Mouse (Mus musculus): ENCODE results near the gene Usp43. TPM values are rescaled to one million over a fixed set of nuclear protein-coding genes. Genes with fewer than 3 reads are reported as not detected.

The Usp43 gene
- polyA plus RNA-seq, 1 experiment, result not detected

DNA sequence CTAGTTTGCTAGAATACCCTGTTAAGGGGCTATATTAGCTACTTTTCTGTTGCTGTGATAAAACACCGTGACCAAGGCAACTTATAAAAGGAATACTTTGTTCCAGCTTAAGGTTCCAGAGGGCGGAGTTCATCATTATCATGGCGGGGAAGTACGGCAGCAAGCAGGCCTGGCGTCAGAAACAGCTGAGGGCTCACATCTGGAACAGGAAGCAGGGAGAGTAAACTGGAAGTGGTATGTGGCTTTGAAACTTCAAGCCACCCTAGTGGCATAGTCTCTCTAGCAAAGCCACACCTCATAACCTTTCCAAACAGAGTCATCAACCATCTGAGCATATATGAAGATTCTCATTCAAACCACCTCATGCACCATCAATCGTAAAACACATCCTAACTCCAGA lies 92.4 kb downstream of the Usp43 start:
- Histone ChIP-seq H3K4me1 (ENCODE audit: control insufficient read depth) (no peaks in the 10 kb centered on the region), H3K27me3 (ENCODE audit: control insufficient read depth) (no peaks in the 10 kb centered on the region), H3K9me3 (ENCODE audit: control insufficient read depth, low read length) (no peaks in the 10 kb centered on the region), H3K4me3 (replicated peaks) (no peak overlapping the region), H3K36me3 (ENCODE audit: control insufficient read depth) (no peaks in the 10 kb centered on the region)
- TF ChIP-seq TAL1 (IDR thresholded peaks at IDR 0.05; ENCODE audit: low read length) (no peak), GATA1 (IDR thresholded peaks at IDR 0.05; ENCODE audit: low read length) (no peak)

- no peaks in the 10 kb centered on the region for H3K9me3 ChIP-seq (ENCODE audit: control insufficient read depth, low read length)
- no peak overlapping the region for H3K4me3 ChIP-seq (replicated peaks)
- TF ChIP-seq GATA1 (IDR thresholded peaks at IDR 0.05; ENCODE audit: low read length), result no peak
- no peak for TF ChIP-seq TAL1 (IDR thresholded peaks at IDR 0.05; ENCODE audit: low read length)
- H3K36me3 ChIP-seq (ENCODE audit: control insufficient read depth), result no peaks in the 10 kb centered on the region
- no peaks in the 10 kb centered on the region for H3K27me3 ChIP-seq (ENCODE audit: control insufficient read depth)
- H3K4me1 ChIP-seq (ENCODE audit: control insufficient read depth), result no peaks in the 10 kb centered on the region
Measured at GRCm38 (mm10) chr11:67828360-67829059, 93.4 kb downstream of the Usp43 start.

GRCm38 (mm10) chr11:67821560-67821959 lies 100.4 kb downstream of the Usp43 start:
- Histone ChIP-seq H3K4me3 (replicated peaks) (no peak overlapping the region), H3K4me1 (ENCODE audit: control insufficient read depth) (no peaks in the 10 kb centered on the region), H3K27me3 (ENCODE audit: control insufficient read depth) (no peaks in the 10 kb centered on the region), H3K9me3 (ENCODE audit: control insufficient read depth, low read length) (no peaks in the 10 kb centered on the region), H3K36me3 (ENCODE audit: control insufficient read depth) (no peaks in the 10 kb centered on the region)
- no peak for TF ChIP-seq TAL1 (IDR thresholded peaks at IDR 0.05; ENCODE audit: low read length)
- no peak for TF ChIP-seq GATA1 (IDR thresholded peaks at IDR 0.05; ENCODE audit: low read length)

- Histone ChIP-seq H3K4me3 (replicated peaks) (no peak overlapping the region), H3K9me3 (ENCODE audit: control insufficient read depth, low read length) (no peaks in the 10 kb centered on the region), H3K4me1 (ENCODE audit: control insufficient read depth) (no peaks in the 10 kb centered on the region), H3K27me3 (ENCODE audit: control insufficient read depth) (no peaks in the 10 kb centered on the region), H3K36me3 (ENCODE audit: control insufficient read depth) (no peaks in the 10 kb centered on the region)
- TF ChIP-seq GATA1 (IDR thresholded peaks at IDR 0.05; ENCODE audit: low read length), result no peak
- no peak for TF ChIP-seq TAL1 (IDR thresholded peaks at IDR 0.05; ENCODE audit: low read length)
Measured at GRCm38 (mm10) chr11:67820221-67820620, 101.7 kb downstream of the Usp43 start.

GRCm38 (mm10) chr11:67819604-67820003 lies 102.3 kb downstream of the Usp43 start:
- Histone ChIP-seq H3K27me3 (ENCODE audit: control insufficient read depth) (no peaks in the 10 kb centered on the region), H3K36me3 (ENCODE audit: control insufficient read depth) (no peaks in the 10 kb centered on the region), H3K4me1 (ENCODE audit: control insufficient read depth) (no peaks in the 10 kb centered on the region), H3K4me3 (replicated peaks) (no peak overlapping the region), H3K9me3 (ENCODE audit: control insufficient read depth, low read length) (no peaks in the 10 kb centered on the region)
- TF ChIP-seq GATA1 (IDR thresholded peaks at IDR 0.05; ENCODE audit: low read length) (no peak), TAL1 (IDR thresholded peaks at IDR 0.05; ENCODE audit: low read length) (no peak)

- H3K4me3 ChIP-seq (replicated peaks), result no peak overlapping the region
- no peaks in the 10 kb centered on the region for H3K36me3 ChIP-seq (ENCODE audit: control insufficient read depth)
- H3K27me3 ChIP-seq (ENCODE audit: control insufficient read depth), result no peaks in the 10 kb centered on the region
- H3K4me1 ChIP-seq (ENCODE audit: control insufficient read depth), result no peaks in the 10 kb centered on the region
- no peak for TF ChIP-seq GATA1 (IDR thresholded peaks at IDR 0.05; ENCODE audit: low read length)
- no peak for TF ChIP-seq TAL1 (IDR thresholded peaks at IDR 0.05; ENCODE audit: low read length)
- H3K9me3 ChIP-seq (ENCODE audit: control insufficient read depth, low read length), result no peaks in the 10 kb centered on the region
Measured at GRCm38 (mm10) chr11:67811535-67811934, 110.4 kb downstream of the Usp43 start.

GRCm38 (mm10) chr11:67808051-67808450 lies 113.9 kb downstream of the Usp43 start:
- Histone ChIP-seq H3K9me3 (ENCODE audit: control insufficient read depth, low read length) (no peaks in the 10 kb centered on the region), H3K36me3 (ENCODE audit: control insufficient read depth) (no peaks in the 10 kb centered on the region), H3K27me3 (ENCODE audit: control insufficient read depth) (no peaks in the 10 kb centered on the region), H3K4me1 (ENCODE audit: control insufficient read depth) (no peaks in the 10 kb centered on the region), H3K4me3 (replicated peaks) (no peak overlapping the region)
- TF ChIP-seq GATA1 (IDR thresholded peaks at IDR 0.05; ENCODE audit: low read length) (no peak), TAL1 (IDR thresholded peaks at IDR 0.05; ENCODE audit: low read length) (no peak)

DNA sequence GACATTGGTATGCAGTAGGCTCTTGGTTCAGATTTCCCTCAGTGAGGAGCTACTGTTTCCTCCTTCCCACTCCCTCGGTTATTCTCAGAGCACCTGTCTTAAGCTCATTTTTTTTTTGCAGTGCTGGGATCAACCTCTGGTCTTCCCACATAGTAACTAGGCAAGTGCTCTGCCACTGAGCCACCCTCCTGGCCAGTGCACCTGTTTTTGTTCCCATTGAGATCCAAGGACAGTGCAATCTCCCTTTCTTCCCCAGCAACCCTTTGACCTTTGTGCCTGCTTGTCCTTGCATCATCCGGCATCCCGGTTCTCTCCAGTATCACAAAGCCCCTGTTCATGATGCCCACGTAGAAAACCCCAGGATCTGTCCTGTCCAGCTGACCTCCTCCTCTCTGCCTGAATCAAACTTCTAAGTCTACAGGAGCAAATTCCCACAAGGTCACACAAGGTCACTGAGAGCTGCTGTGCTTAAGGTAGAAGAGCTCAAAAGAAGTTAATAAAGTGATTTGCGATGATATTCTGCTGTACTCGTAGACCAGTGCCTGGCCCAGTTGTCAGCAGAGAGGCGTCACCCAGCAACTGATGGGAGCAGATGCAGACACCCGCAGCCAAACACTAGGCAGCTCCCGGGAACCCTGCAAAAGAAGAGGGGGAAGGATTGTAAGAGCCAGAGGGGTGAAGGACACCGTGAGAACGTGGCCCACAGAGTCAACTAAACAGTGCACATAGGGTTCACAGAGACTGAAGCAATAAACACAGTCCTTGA lies 114.9 kb downstream of the Usp43 start:
- Histone ChIP-seq H3K27me3 (ENCODE audit: control insufficient read depth) (no peaks in the 10 kb centered on the region), H3K4me1 (ENCODE audit: control insufficient read depth) (no peaks in the 10 kb centered on the region), H3K4me3 (replicated peaks) (no peak overlapping the region), H3K9me3 (ENCODE audit: control insufficient read depth, low read length) (no peaks in the 10 kb centered on the region), H3K36me3 (ENCODE audit: control insufficient read depth) (no peaks in the 10 kb centered on the region)
- TF ChIP-seq GATA1 (IDR thresholded peaks at IDR 0.05; ENCODE audit: low read length) (no peak), TAL1 (IDR thresholded peaks at IDR 0.05; ENCODE audit: low read length) (no peak)

GRCm38 (mm10) chr11:67805538-67805937 lies 116.4 kb downstream of the Usp43 start:
- H3K36me3 ChIP-seq (ENCODE audit: control insufficient read depth), result no peaks in the 10 kb centered on the region
- TF ChIP-seq TAL1 (IDR thresholded peaks at IDR 0.05; ENCODE audit: low read length), result no peak
- no peak for TF ChIP-seq GATA1 (IDR thresholded peaks at IDR 0.05; ENCODE audit: low read length)

More at GRCm38 (mm10) chr11:67805538-67805937, 116.4 kb downstream of the Usp43 start:
- H3K4me3 ChIP-seq (replicated peaks), result no peak overlapping the region
- no peaks in the 10 kb centered on the region for H3K27me3 ChIP-seq (ENCODE audit: control insufficient read depth)
- no peaks in the 10 kb centered on the region for H3K4me1 ChIP-seq (ENCODE audit: control insufficient read depth)
- H3K9me3 ChIP-seq (ENCODE audit: control insufficient read depth, low read length), result no peaks in the 10 kb centered on the region

Other genes starting within 250 kb of the Usp43 start
- not detected in 2 replicates for gene Rcvrn, start 226.8 kb downstream of the Usp43 start, polyA plus RNA-seq (2012)
- not detected in 2 replicates for gene Glp2r, start 151.0 kb downstream of the Usp43 start, polyA plus RNA-seq (2012)
- gene Gsg1l2, start 147.5 kb downstream of the Usp43 start, polyA plus RNA-seq (2012), result not detected in 2 replicates
- gene Dhrs7c, start 124.0 kb downstream of the Usp43 start, polyA plus RNA-seq (2012), result not detected in 2 replicates
- not detected in 2 replicates for gene Cfap52, start 43.5 kb upstream of the Usp43 start, polyA plus RNA-seq (2012)
- 0.08 and 0.17 TPM in 2 replicates for gene Stx8, start 44.0 kb upstream of the Usp43 start, polyA plus RNA-seq (2012)

Measured in erythroblast, embryonic 14.5 days (primary cell).